Mouse (Mus musculus) c-Kit-positive CD71-positive TER-119-negative erythroid progenitor cells, embryonic 14.5 days (primary cell): ENCODE measurements around the gene Ctnnbip1.
"Not testable (repeated sequence)": the region's sequence is repeated elsewhere in the genome, so short reads cannot be mapped to it uniquely, and the experiment has no call there.

Experiments used
- DNase-seq: peaks from one replicate; pipeline ENCODE4 v3.0.0-alpha.2; 2013; ENCODE audit warnings: low read depth

Ctnnbip1 gene

DNA sequence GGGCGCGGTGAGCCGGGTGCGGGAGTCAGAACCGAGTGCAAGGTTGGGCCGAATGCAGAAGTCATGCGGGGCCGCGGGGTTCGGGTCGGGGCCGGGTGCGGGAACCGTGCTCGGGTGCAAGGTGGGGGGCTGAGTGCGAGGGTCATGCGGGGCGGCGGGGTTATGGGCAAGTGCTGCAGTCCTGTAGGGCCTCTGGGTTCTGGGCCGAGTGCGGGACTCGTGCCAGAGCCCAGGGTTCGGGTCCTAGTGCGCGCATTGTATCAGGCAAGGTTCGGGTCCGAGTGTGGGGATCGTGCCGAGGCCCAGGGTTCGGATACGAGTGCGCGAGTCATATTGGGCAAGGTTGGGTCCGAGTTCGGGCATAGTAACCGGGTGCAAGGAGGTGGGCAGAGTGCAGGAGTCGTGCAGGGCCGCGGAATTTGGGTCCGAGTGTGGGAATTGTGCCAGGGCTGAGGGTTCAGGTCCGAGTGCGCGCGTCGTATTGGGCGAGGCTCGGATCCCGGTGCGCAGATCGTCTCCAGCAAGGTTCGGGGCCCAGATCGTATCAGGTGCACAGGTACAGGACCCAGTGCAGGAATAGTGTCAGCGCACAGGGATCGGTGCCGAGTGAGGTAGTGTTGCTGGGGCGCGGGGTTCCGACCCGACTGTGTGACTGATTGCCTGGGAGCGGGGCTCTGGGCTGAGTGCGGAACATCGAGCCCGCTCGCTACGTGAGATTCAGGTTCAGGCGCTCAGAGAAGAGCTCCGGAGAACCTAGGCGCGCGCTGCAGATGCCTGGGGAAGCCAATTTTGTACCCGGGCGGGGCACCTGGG lies 69.0 kb downstream of the Ctnnbip1 start:
- DNase-seq: no peak

DNA sequence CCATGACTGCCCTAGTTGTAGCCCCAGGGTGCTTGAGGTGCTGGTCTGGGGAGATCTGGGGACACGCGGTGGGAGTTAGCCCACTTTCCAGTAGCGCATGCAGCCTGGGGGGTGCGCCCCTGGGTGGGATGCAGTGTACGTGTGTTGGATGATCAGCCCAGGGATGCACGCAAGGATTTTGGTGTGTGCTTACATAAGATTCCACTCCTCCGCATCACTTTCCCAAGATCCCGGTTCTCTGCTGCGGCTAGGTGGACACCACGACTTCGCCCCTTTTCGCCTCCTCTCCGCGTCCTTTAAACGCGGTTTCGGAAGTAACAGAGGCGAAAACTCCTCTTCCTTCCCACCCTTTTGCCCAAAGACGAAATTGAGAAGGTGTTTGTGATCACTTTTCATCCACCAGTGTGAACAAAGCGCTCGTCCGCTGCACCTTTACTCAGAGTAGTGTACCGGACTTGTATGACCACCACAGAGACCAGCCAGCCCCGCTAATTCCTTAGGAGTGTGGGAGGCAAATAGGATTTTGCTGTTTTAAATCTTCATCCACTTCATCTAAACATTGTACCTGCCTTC lies 69.6 kb downstream of the Ctnnbip1 start:
- no peak for DNase-seq

DNA sequence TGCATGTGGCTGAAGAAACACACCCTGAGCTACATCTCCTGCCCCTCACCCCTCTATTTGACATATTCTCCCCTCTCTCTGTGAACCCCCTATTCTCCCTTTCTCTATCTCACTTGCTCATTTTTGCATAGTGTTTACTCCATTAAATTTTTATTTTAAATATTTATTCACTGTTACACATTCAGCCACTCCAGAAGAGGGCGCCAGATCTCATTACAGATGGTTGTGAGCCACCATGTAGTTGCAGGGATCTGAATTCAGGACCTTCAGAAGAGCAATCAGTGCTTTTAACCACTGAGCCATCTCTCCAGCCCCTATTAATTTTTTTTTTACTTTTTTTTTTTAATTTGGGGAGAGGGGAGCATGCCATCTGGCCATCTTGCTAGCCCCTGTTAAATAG lies 72.2 kb downstream of the Ctnnbip1 start:
- no peak for DNase-seq

DNA sequence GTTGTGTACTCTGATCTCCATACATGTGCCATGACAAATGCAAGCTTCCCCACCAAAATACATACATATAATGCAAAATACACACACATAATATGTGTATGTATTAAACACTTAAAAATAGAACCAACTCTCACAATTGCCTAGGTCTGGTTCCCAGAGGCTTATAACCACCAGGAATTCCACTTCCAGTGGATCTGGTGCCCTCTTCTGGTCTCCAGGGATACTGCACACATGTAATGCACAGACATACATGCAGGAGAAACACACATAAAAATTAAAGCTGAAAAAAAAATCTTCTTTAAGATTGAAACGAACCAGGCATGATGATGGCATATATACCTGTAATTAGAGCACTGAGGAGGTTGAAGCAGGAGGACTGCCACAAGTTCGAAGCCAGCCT lies 73.5 kb downstream of the Ctnnbip1 start:
- DNase-seq: no peak

DNA sequence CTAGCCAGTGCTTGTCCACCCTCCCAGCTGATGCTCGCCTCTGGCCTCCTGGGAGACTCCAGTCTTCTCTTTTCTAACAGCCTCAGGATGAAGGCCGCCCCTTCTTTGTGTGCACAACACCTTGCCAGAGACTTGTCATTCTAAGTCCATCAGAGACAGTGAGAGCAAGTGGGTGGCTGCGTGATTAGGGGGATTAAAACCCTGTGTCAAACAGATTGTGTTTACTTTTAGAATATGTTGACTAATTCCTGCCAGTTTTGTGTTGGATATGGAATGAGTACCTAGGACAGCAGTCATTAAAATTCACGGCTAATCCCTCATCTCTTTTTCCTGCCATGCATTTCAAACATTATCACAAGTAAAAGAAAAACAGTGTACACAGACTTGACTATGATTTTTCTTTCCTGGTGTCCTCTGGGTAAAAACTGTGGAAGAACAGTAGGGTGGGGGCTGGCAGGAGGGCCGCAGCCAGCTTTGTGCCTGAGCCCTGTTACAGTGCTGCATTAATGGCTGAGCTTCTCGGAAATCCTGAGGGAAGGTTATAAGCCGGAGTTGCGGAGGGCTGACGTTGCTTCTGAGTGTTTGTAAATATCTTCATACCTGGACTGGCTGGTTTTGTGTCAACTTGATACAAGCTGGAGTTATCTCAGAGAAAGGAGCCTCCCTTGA lies 77.0 kb downstream of the Ctnnbip1 start:
- DNase-seq: no peak

DNA sequence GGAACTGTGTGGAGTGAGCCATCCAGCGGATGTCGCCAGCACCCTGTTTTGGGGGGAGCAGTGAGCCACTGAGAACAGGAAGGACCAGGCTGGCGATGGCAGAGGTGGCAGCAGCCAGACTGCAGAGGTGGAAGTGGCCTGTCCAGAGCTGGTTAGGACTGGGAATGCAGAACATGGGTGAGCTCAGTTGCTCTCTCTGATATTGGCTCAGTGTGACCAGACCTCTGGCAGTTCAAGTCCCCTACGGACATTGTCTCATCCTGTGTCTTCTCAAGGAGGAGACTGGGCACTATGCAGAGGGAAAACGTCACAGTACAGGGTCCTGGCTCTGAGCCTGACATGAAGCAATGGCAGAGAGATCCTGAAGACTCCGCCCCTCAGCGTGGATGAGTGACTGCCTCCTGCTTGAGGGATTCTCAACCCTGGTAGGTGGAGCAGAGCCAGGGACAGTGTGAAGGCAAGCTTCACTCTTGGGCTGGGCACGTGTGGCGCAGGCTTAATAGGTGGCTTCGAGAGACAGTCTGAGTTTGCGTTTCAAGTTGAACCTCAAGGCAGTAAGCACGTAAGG lies 79.7 kb downstream of the Ctnnbip1 start:
- DNase-seq: no peak

DNA sequence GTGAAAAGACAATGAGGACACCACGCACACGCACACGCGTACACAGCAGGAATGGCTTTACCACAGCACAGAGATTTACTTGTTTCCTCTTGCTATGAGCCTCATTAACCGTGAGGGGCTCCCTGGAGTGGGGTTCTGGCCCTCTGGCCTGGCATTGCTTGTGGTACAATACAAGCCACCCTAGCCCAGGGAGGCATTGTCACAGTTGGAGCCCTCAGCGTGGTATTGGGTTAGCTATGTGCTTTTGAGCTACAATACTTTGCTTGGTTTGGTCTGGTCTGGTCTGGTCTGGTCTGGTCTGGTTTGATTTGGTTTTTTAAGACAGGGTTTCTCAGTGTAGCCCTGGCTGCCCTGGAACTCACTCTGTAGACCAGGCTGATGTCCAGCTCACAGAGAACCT lies 81.5 kb downstream of the Ctnnbip1 start:
- no peak for DNase-seq

DNA sequence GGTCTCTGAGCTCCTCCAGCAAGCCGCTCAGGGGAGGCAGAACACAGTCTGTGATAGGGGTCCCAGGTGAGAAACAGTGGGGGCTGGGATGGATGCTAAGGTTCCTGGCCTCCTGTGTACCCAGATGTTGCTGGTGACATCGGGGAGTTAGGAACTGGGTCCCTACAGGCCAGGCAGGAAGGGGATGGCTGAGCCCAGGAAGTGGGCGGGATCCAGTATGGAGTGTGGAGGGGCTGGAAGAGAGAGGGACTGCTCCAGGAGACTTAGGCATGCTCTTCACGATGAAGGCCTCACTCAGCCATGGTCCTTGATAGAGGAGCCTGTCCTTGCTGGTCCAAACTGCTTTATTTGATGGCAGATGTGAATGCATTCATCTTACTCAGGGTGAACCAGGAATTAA lies 82.1 kb downstream of the Ctnnbip1 start:
- DNase-seq: no peak

DNA sequence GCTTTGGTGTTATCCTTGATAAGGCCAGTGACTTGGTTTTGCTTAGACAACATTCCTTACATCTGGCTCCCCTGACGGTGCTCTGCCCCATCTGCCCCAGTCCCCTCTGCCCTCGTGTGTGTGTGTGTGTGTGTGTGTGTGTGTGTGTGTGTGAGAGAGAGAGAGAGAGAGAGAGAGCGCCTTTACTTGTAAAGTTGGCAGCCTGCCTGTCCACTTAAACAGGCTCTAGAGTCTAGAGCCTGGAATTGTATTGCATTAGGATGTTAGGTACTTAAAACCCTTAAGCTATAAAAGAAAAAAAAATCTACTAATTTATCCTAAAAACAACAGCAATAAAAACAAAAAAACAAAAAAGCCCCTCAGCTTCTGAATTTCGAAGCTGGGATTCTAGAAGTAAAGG lies 83.4 kb downstream of the Ctnnbip1 start:
- no peak for DNase-seq

DNA sequence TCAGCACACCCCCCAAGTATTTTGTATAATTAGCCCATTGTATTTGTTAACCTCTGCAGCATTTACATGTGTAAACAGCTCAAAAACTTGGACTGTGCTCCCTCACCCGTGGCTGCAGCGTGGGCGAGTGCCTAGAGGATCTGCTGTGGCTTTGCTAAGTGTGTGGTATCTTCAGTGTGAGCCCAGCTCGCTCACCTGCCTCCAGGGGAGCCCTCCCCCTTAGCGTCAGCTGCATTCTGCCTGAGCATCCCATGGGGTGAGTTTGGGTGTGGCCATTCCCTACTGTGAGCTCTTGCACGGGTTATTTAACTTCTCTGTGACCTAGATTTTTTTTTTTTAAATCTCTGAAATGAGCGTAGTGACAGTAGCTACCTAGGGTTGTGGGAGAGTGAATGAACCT lies 84.2 kb downstream of the Ctnnbip1 start:
- no peak for DNase-seq

DNA sequence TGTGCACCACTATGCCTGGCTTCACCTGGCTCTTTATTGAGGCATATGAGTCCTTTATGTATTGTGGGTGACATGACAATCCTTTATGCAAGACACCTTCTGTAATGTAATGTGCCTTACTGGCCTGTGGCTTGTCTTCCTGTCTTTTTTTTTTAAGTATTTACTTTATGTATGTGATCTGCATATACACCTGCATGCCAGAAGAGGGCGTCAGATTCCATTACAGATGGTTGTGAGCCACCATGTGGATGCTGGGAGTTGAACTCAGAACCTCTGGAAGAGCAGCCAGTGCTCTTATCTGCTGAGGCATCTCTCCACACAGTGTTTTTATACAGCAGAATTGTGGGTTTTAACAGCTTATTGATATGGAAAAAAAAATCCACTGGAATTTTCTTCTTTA lies 85.8 kb downstream of the Ctnnbip1 start:
- no peak for DNase-seq

DNA sequence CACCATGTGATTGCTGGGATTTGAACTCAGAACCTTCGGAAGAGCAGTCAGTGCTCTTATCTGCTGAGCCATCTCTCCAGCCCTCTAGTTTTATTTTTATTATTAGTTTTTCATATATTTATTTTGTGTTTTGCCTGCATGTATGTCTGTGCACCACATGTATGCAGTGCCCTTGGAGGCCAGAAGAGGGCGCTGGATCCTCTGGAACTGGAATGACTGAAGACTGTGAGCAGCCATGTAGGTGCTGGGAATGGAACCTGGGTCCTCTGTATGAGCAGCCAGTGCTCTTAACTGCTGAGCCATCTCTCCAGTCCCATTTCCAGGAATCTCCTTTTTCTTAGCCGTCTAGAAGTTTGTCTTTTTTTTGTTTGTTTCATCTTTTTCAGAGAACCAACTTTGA lies 86.5 kb downstream of the Ctnnbip1 start:
- DNase-seq: no peak

DNA sequence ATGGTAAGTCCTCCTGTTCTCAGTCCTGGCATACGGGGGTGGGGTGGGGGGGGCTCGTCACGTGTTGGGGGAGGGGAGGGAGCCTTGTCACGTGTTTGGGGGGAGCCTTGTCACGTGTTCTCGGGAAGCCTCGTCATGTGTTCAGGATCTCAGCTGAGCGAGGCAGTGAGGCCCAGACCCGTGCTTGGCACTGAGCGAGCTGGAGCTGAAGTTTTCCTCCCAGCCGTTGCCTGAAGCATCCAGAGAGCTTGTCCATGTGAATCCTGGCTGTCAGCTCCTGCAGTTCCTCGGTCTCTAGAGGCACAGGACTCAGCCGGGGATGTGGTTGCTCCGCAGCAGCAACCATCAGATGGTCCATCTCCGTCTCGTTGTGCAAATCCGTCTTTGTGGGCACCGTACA lies 88.0 kb downstream of the Ctnnbip1 start:
- DNase-seq: no peak

DNA sequence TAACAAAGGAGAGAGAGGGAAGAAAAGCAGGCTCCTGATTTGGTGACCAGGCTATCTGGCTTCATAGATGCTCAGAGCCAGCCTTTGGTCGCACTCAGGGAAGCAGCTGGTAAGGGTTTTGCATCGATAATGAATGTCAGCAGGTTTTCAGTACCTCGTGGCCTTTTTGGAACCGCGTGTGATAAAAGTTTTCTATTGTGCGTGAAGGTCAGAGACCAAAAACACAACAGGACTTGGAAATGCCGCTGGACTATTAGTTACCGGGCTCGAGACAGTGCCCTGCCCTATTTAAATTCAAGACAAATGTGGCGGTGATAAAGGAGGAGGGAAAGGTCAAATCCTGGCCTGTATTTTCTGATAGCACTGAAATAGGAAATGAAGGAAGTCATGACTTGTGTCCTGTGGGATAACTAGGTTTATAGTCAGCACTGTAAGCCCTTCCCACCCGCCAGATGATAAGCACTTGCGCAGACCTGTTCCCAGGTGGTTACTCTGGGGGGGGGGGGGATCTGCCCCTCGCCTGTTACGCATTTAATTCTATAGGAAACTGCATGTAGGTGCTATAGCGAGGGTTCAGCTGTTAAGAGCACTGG lies 88.8 kb downstream of the Ctnnbip1 start:
- no peak for DNase-seq

DNA sequence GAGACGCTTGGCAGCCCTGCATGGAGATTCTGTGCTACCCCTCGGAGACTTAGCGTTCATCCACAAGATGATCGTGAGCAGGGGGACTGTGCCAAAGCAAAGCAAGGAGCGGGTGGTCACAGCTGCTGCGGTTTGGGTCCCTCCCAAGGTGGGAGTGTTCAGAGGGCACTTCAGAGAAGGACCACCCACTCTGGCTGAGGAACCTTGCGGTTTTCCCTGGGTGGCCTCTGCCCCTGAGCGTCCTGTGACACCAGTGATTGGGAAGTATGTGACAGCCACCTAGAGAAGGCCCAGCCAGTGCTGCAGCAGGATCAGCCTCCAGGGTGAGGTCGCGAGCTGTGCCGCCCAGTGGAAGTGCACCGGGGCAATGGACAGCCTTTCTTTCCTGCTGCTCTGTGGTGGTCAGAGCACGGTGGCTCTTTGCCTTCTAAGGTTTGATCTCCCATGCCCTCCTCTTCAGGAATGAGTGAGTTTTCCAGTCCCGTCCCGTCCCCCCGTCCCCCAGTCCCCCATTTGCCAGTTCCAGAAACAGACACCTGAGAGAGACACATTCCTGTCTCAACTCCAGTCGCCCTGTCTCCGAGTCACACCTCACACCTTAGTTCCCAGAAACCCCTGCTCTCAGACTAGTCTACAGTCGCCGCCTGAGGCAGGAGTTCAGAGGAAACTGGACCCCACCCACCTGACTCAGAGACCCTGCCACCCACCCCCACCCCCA lies 89.7 kb downstream of the Ctnnbip1 start:
- DNase-seq: no peak

DNA sequence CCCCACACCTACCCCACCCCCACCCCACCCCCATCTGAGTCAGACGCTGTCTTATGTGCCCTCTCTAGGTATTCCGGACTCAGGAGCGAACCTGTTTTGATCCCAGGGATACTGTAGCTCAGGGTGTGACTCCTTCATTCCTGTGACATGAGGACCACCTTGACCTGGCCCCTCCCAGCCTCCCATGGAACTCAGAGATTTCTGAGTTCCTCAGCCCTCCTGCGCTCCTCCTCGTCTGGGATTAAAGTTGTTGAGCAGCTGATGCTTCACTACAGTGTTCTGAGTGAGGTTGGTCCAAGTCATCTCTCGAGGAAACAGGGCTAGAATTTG lies 90.2 kb downstream of the Ctnnbip1 start:
- DNase-seq: no peak

DNA sequence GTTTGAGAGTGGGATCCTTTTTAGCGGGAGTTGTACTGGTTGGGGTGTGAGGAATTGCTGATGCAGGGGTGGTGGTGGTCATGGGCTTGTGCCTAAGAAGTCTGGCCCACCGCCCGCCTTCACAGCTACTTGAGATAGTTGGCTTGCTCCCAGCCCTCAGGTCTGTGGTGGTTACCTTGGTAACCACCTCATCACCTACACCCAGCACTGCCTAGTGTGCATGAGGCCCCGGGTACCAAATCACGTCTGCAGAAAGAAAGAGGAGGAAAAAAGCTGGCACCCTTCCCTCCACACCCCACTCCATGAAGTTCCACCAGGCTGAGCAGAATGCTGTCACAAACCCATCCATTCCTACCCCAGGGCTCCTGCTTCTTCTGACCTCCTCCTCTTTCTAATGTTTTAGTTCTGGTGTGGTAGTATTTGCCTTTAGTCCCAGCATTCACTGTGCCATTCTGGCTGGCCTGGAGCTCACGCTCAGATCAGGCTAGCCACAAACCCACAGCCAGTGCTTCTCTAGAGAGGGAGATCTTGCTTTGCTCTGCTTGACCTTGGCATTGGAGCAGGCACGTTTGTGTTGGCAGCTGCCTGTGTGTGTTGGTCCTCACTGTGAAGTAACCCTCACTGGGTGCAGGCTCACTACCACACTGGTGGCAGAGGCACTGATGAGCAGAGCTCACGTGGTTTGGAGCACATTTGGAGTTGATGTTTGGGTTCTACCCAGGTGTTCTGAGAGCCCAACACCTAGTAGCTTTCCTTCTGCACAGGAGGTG lies 91.4 kb downstream of the Ctnnbip1 start:
- DNase-seq: no peak

DNA sequence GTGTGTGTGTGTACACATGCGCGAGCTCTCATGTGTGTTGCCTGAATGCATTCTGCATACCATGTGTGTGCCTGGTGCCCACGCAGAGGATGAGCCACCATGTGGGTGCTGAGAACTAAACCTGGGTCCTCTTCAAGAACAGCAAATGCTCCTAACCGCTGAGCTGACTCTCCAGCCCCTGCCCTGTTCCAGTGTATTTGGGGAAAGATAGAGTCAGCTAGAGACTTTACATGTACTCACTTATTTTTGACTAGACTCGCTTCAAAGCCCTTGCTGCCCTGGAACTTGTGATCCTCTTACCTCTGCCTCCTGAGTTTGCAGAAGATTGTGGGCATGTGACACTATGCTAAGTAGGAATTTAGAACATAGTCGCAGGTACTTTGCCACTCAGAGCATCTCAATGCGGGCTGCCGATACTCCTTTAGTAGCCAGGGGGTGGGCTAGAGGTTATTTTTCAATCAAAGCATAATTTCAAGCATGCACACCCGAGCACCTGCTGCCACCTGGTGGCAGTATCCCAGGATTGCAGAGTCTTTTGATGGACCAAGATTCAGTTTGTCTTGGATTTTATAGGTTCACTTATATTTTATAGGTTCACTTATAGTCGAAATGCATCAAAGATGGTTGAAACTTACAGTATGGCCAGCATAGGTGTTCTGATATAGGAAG lies 93.5 kb downstream of the Ctnnbip1 start:
- DNase-seq: no peak

DNA sequence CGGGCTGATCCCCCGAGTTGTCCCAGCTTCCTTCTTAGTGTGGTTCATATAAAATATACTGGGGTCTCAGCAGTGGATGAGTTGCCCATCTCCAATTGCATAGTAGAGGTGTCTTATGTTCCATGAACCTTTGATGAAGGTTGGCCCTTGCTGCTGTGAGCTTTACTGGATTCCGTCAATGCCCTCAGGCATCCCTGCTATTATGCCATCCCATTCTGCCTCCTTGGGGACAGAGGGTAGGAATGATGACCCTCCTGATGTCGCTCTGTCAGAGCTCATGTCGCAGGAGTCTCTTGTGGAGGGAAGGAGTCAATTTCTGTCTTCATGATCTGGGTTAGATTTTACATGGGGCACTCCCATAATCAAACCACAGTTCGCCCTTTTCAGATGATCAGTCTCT lies 95.5 kb downstream of the Ctnnbip1 start:
- not testable (repeated sequence) for DNase-seq

DNA sequence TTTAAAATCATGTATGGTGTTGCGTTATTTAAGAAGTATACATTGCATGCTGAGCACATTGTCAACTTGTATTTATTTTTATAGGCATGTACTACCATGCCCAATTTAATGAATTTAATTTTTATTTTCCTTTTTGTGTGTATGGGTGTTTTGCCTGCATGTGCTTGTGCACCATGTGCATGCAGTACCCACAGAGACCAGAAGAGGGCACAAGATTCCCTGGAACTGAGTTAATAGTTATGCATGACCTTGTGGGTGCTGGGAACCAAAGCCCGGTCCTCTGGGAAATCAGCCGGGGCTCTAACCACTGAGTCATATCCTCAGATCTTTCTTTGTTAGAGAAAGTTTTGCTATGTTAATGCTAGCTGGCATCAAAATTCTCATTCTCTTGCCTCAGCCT lies 96.8 kb downstream of the Ctnnbip1 start:
- no peak for DNase-seq
